Mouse (Mus musculus): ENCODE measurements at regions not wholly inside any gene's neighbourhood (a gene's known extent, or its start where the extent isn't known, plus 50 kb on each side); places are given as distances from the start of the nearest gene placed in this dataset.
"Not testable (repeated sequence)": the region's sequence is repeated elsewhere in the genome, so short reads cannot be mapped to it uniquely, and the experiment has no call there.

GRCm38 (mm10) chr10:6182400-6182799, 260.2 kb upstream of the Rgs17 start:
- DNase-seq (ENCODE audit: low read depth, low spot score), result no peak

GRCm38 (mm10) chr10:6164311-6164710, 242.1 kb upstream of the Rgs17 start:
- DNase-seq (ENCODE audit: low read depth, low spot score), result not testable (repeated sequence)

- DNase-seq (ENCODE audit: low read depth, low spot score), result no peak
Observed at GRCm38 (mm10) chr10:6156941-6157340, 234.7 kb upstream of the Rgs17 start.

- no peak for DNase-seq (ENCODE audit: low read depth, low spot score)
Observed at GRCm38 (mm10) chr10:6134091-6134490, 211.9 kb upstream of the Rgs17 start.

GRCm38 (mm10) chr10:6124423-6124822, 202.2 kb upstream of the Rgs17 start:
- DNase-seq (ENCODE audit: low read depth, low spot score), result not testable (repeated sequence)

GRCm38 (mm10) chr10:6114883-6115622, 192.9 kb upstream of the Rgs17 start:
- DNase-seq (ENCODE audit: low read depth, low spot score), result peak; percentile 3

Measured in mesoderm, embryonic 11.5 days (tissue).